ENCODE assay signal across 25 mouse cellular contexts in genomic region chr4:54195734-54196133, GRCm38 (mm10).
DNase-seq lines count a peak whose midpoint lies in the region; ATAC-seq lines count a peak whose summit lies in the region.
"Had no signal": no experiment of that assay in that cellular context is flagged by ENCODE, and none has a peak within 500 bp of the region (broad histone marks: within the 10 kb centered on the region; RNA-seq: fewer than 3 reads in every experiment).

No protein-coding gene starts in this region.

- peak overlapping the region; percentile 34 for H3K27ac ChIP-seq in macrophage
- H3K27ac ChIP-seq: embryonic facial prominence, embryonic 12.5 days; embryonic facial prominence, embryonic 15.5 days; forebrain, embryonic 12.5 days; forebrain, embryonic 15.5 days; heart, embryonic 15.5 days; hindbrain, embryonic 14.5 days; hindbrain, postnatal 0 days had no signal

- H3K36me3 ChIP-seq in macrophage (ENCODE audit: inconsistent target) = no peaks in the 10 kb centered on the region
- H3K36me3 ChIP-seq: embryonic facial prominence, embryonic 12.5 days; embryonic facial prominence, embryonic 15.5 days; forebrain, embryonic 12.5 days; forebrain, embryonic 15.5 days; heart, embryonic 12.5 days; heart, embryonic 15.5 days had no signal

- H3K79me2 ChIP-seq in macrophage (ENCODE audit: inconsistent target) = no peaks in the 10 kb centered on the region

- peak; percentile 77 for ATAC-seq in common myeloid progenitor, adult 5-6 weeks (replicated peaks; ENCODE audit: low read depth, poor library complexity, severe bottlenecking)
- ATAC-seq: CD4-positive, CD25-positive, alpha-beta regulatory T cell, adult 4 months; forebrain, embryonic 15.5 days; hindbrain, postnatal 0 days; inflammation-experienced regulatory T-cells, adult 6 months; intestine, embryonic 16.5 days had no signal

- no peak overlapping the region for H3K4me3 ChIP-seq in macrophage (ENCODE audit: inconsistent target)
- H3K4me3 ChIP-seq: embryonic facial prominence, embryonic 12.5 days; embryonic facial prominence, embryonic 15.5 days; forebrain, embryonic 12.5 days; forebrain, embryonic 15.5 days; heart, embryonic 12.5 days; heart, embryonic 15.5 days had no signal

- DNase-seq in c-Kit-positive CD71-negative TER-119-negative erythroid progenitor cells, embryonic 14.5 days (ENCODE audit: low read depth) = peak; percentile 1
- no peak for DNase-seq in lung, adult 18-20 months
- no peak for DNase-seq in cerebellum, adult 11 months
- DNase-seq in natural killer cell, adult 2 months (ENCODE audit: low spot score in 2 of 2) = no peak
- DNase-seq: adrenal gland, postnatal 10 days; cerebellum, adult 11-12 months; cerebellum, postnatal 14 days; gastrocnemius, postnatal 10 days; gastrocnemius, postnatal 36 days; heart, adult 11 months; heart, postnatal 10 days; heart, postnatal 36 days had no signal

- WGBS in macrophage (ENCODE audit: missing documents) = 4% methylated on average over 2 of the region's 2 CpGs
